Mouse (Mus musculus) liver, embryonic 14.5 days (tissue): ENCODE data around the gene Phex.

Experiments
- CTCF ChIP-seq: IDR thresholded peaks from 2 replicates; pipeline ENCODE4 v1.5.1; 2016; ENCODE audit warnings: antibody characterized with exemption, low read depth, control low read depth
- EP300 ChIP-seq: IDR thresholded peaks from 2 replicates; pipeline ENCODE4 v1.6.1; 2016; ENCODE audit warnings: antibody characterized with exemption, low read depth

DNA sequence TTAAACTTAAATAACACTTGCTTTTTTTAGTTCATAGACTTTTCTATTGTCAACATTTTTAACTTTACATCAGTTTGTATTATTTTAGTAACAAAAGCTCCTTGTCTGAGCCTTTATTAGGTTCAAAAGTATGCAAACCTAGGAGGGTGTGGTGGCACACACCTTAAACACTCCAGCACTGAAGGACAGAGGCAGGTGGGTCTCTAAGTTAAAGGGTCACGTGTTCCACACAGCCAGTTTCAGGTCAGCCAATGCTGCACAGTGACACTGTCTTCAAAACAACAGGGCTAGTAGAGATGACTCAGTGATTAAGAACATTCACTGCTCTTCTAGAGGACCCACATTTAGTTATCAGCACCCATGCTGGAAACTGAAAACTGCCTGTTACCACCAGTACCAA, 33.9 kb upstream of the Phex start:
- TF ChIP-seq CTCF (no peak), EP300 (no peak)
